Mouse (Mus musculus) forebrain, postnatal 0 days (tissue): ENCODE results near the gene Gm4187. TPM values are rescaled to one million over a fixed set of nuclear protein-coding genes. Genes with fewer than 3 reads are reported as not detected.
"Not testable (repeated sequence)": the region's sequence is repeated elsewhere in the genome, so short reads cannot be mapped to it uniquely, and the experiment has no call there.

Source experiments
- ATAC-seq: fragments of 200-750 bp; cut with Nextera tagmentation; 2 replicates; pipeline ENCODE4 v1.8.0; 2017; ENCODE audit warnings: mild to moderate bottlenecking, moderate library complexity
- DNase-seq: peaks from one replicate; pipeline ENCODE4 v3.0.0-alpha.2; 2015
- H3K27ac ChIP-seq: fragments of 300-500 bp; sonication (generic); 2 replicates; pipeline ENCODE4 v1.5.1; 2014; ENCODE audit warnings: low read depth, mild to moderate bottlenecking, antibody characterized with exemption, low read length, moderate library complexity, mixed read lengths
- H3K27me3 ChIP-seq: fragments of 300-500 bp; sonication (generic); 2 replicates; pipeline ENCODE4 v1.6.1; 2014; ENCODE audit warnings: mild to moderate bottlenecking, low read length, mixed read lengths; ENCODE audit not compliant: insufficient read depth
- H3K36me3 ChIP-seq: fragments of 300-500 bp; sonication (generic); 2 replicates; pipeline ENCODE4 v1.6.1; 2014; ENCODE audit warnings: mild to moderate bottlenecking, moderate library complexity; ENCODE audit not compliant: insufficient read depth
- H3K4me1 ChIP-seq: fragments of 300-500 bp; sonication (generic); 2 replicates; pipeline ENCODE4 v1.6.1; 2014; ENCODE audit warnings: antibody characterized with exemption; ENCODE audit not compliant: insufficient read depth
- H3K4me2 ChIP-seq: fragments of 300-500 bp; sonication (generic); 2 replicates; pipeline ENCODE4 v1.6.1; 2014; ENCODE audit warnings: low read depth, mild to moderate bottlenecking, moderate library complexity
- H3K4me3 ChIP-seq: fragments of 300-500 bp; sonication (generic); 2 replicates; pipeline ENCODE4 v1.5.1; 2014; ENCODE audit warnings: low read depth, low read length, mixed read lengths
- H3K9ac ChIP-seq: fragments of 300-500 bp; sonication (generic); 2 replicates; pipeline ENCODE4 v1.6.1; 2014; ENCODE audit warnings: mild to moderate bottlenecking
- H3K9me3 ChIP-seq: fragments of 300-500 bp; sonication (generic); 2 replicates; pipeline ENCODE4 v1.6.1; 2016; ENCODE audit warnings: low read length
- WGBS: fragments of 180-500 bp; shearing (Covaris S2); extraction: QIAGEN DNeasy Blood & Tissue Kit; methylation state at CpG from one replicate; pipeline ENCODE4 v1.1.7; 2014; 5-methylcytosine and 5-hydroxymethylcytosine counted together
- polyA plus RNA-seq: library from polyadenylated mRNA; unstranded; fragments of >200 nt; fragmentation: Nextera tagmentation; extraction: Ambion mirVana; gene quantifications from 2 replicates; pipeline ENCODE4 v1.2.1, GENCODE M21; 2015
- total RNA-seq: library from RNA; depleted of rRNA; stranded (reverse); fragments of >200 nt; gene quantifications from 2 replicates; pipeline ENCODE4 v1.2.3, GENCODE M21; 2014; rRNA removed

Gene Gm4187
- total RNA-seq (not detected in 2 replicates), polyA plus RNA-seq (not detected in 2 replicates)

DNA sequence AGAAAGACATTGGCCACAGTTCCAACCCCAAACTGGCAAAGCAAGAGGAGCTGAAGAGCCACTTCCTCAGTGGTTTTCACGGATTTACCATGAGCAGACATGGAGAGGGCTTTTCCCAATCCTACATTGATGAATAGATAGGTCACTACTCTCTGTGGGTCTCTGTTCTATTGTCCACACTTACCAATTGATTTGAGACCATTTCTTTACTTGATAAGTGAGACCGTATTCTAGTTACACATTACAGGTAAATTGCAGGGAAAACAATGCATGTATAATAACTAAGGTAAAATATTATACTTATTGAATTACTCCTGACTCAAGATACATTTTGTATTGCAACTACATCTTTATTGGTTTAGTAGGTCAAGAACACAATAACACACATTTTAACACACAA is at the start of gene Gm4187:
TSS of gene Gm4187 (minus strand) at position 101 of the 400 bp plus-strand sequence.
- not testable (repeated sequence) for H3K4me1 ChIP-seq, H3K4me2 ChIP-seq, H3K36me3 ChIP-seq, H3K27me3 ChIP-seq, DNase-seq, H3K27ac ChIP-seq, ATAC-seq, H3K9ac ChIP-seq, H3K9me3 ChIP-seq, H3K4me3 ChIP-seq
- WGBS: no CpG with 5 or more reads among the region's 2 CpGs

GRCm38 (mm10) chr7:22370939-22371338 is 41.4 kb upstream of the Gm4187 start, which contains the start of gene Gm8660:
Gm8660 (minus strand) TSS chr7:22371039.
- not testable (repeated sequence) for H3K4me2 ChIP-seq, H3K27me3 ChIP-seq, H3K36me3 ChIP-seq, H3K9ac ChIP-seq, ATAC-seq, H3K9me3 ChIP-seq, H3K4me1 ChIP-seq, H3K4me3 ChIP-seq, H3K27ac ChIP-seq, DNase-seq
- WGBS: no CpG with 5 or more reads among the region's 1 CpGs

Other genes starting within 250 kb of the Gm4187 start
- gene Gm16451, start 211.5 kb downstream of the Gm4187 start, total RNA-seq: not detected in 2 replicates
- gene Gm16451, start 211.5 kb downstream of the Gm4187 start, polyA plus RNA-seq: not detected in 2 replicates
- gene Gm10666, start 195.0 kb downstream of the Gm4187 start, total RNA-seq: not detected in 2 replicates
- gene Gm10666, start 195.0 kb downstream of the Gm4187 start, polyA plus RNA-seq: not detected in 2 replicates
- not detected in 2 replicates for gene Vmn1r142, start 165.7 kb downstream of the Gm4187 start, total RNA-seq
- gene Vmn1r142, start 165.7 kb downstream of the Gm4187 start, polyA plus RNA-seq: not detected in 2 replicates
- not detected in 2 replicates for gene Vmn1r143, start 140.3 kb downstream of the Gm4187 start, total RNA-seq
- not detected in 2 replicates for gene Vmn1r143, start 140.3 kb downstream of the Gm4187 start, polyA plus RNA-seq
- not detected in 2 replicates for gene Gm8653, start 128.5 kb downstream of the Gm4187 start, total RNA-seq
- not detected in 2 replicates for gene Gm8653, start 128.5 kb downstream of the Gm4187 start, polyA plus RNA-seq
- not detected in 2 replicates for gene Gm8453, start 100.2 kb downstream of the Gm4187 start, total RNA-seq
- not detected in 2 replicates for gene Gm8453, start 100.2 kb downstream of the Gm4187 start, polyA plus RNA-seq
- gene Gm8660, start 41.3 kb upstream of the Gm4187 start, total RNA-seq: not detected in 2 replicates
- gene Gm8660, start 41.3 kb upstream of the Gm4187 start, polyA plus RNA-seq: not detected in 2 replicates
- gene Vmn1r148, start 83.9 kb upstream of the Gm4187 start, total RNA-seq: not detected in 2 replicates
- gene Vmn1r148, start 83.9 kb upstream of the Gm4187 start, polyA plus RNA-seq: not detected in 2 replicates
- gene Vmn1r149, start 108.5 kb upstream of the Gm4187 start, total RNA-seq: not detected in 2 replicates
- not detected in 2 replicates for gene Vmn1r149, start 108.5 kb upstream of the Gm4187 start, polyA plus RNA-seq
- gene Gm10665, start 134.4 kb upstream of the Gm4187 start, total RNA-seq: not detected in 2 replicates
- not detected in 2 replicates for gene Gm10665, start 134.4 kb upstream of the Gm4187 start, polyA plus RNA-seq
- not detected in 2 replicates for gene Vmn1r151, start 170.0 kb upstream of the Gm4187 start, total RNA-seq
- not detected in 2 replicates for gene Vmn1r151, start 170.0 kb upstream of the Gm4187 start, polyA plus RNA-seq
- not detected in 2 replicates for gene Vmn1r152, start 193.2 kb upstream of the Gm4187 start, total RNA-seq
- gene Vmn1r152, start 193.2 kb upstream of the Gm4187 start, polyA plus RNA-seq: not detected in 2 replicates
- not detected in 2 replicates for gene Gm8677, start 205.2 kb upstream of the Gm4187 start, total RNA-seq
- gene Gm8677, start 205.2 kb upstream of the Gm4187 start, polyA plus RNA-seq: not detected in 2 replicates
- not detected in 2 replicates for gene Gm4201, start 235.6 kb upstream of the Gm4187 start, total RNA-seq
- not detected in 2 replicates for gene Gm4201, start 235.6 kb upstream of the Gm4187 start, polyA plus RNA-seq